Mouse (Mus musculus): Measurements from ENCODE around the gene Zbtb8a. TPM values are rescaled to one million over a fixed set of nuclear protein-coding genes. Genes with fewer than 3 reads are reported as not detected.

Zbtb8a gene
- polyA plus RNA-seq, 1 experiment: 5.0 TPM

GRCm38 (mm10) chr4:129335216-129336074 is 42.5 kb downstream of the Zbtb8a start, which contains the start of the genes Rbbp4 and Zbtb8os:
Gene Rbbp4 (minus strand): TSS chr4:129335370.
Gene Zbtb8os (plus strand): TSS chr4:129335695.
- no peaks in the 10 kb centered on the region for H3K27me3 ChIP-seq (ENCODE audit: control insufficient read depth, insufficient read depth, low read length)
- H3K27ac ChIP-seq (ENCODE audit: insufficient read depth, low read depth, low read length): peak within 1 kb of the TSS; percentile 99
- under 1% methylated on average over 73 of the region's 73 CpGs for WGBS
- TF ChIP-seq CTCF (IDR thresholded peaks at IDR 0.05; ENCODE audit: extremely low read depth, insufficient read length, insufficient replicate concordance, low read depth, low read length): no peak
- peak; percentile 60 for TF ChIP-seq POLR2A (IDR thresholded peaks at IDR 0.05; ENCODE audit: low read depth, low read length)
- no peaks in the 10 kb centered on the region; the same call in 1 of the 2 replicates for H3K4me1 ChIP-seq (ENCODE audit: control insufficient read depth, insufficient read depth, insufficient read length, low read length)
- peaks cover 2% of the 10 kb centered on the region; the same call in 1 of the 2 replicates for H3K36me3 ChIP-seq (ENCODE audit: control insufficient read depth, insufficient read depth, low read length)
- peak within 1 kb of the TSS; percentile 73 for H3K4me3 ChIP-seq (ENCODE audit: low read depth, low read length)

GRCm38 (mm10) chr4:129334677-129335215 is 43.2 kb downstream of the Zbtb8a start:
- under 1% methylated on average over 62 of the region's 62 CpGs for WGBS
- Histone ChIP-seq H3K4me1 (ENCODE audit: control insufficient read depth, insufficient read depth, insufficient read length, low read length) (no peaks in the 10 kb centered on the region; the same call in 1 of the 2 replicates), H3K36me3 (ENCODE audit: control insufficient read depth, insufficient read depth, low read length) (peaks cover 2% of the 10 kb centered on the region; the same call in 1 of the 2 replicates), H3K27ac (ENCODE audit: insufficient read depth, low read depth, low read length) (peak overlapping the region; percentile 70), H3K4me3 (ENCODE audit: low read depth, low read length) (peak overlapping the region; percentile 73), H3K27me3 (ENCODE audit: control insufficient read depth, insufficient read depth, low read length) (no peaks in the 10 kb centered on the region)
- TF ChIP-seq CTCF (IDR thresholded peaks at IDR 0.05; ENCODE audit: extremely low read depth, insufficient read length, insufficient replicate concordance, low read depth, low read length): no peak
- no peak for TF ChIP-seq POLR2A (IDR thresholded peaks at IDR 0.05; ENCODE audit: low read depth, low read length)

DNA sequence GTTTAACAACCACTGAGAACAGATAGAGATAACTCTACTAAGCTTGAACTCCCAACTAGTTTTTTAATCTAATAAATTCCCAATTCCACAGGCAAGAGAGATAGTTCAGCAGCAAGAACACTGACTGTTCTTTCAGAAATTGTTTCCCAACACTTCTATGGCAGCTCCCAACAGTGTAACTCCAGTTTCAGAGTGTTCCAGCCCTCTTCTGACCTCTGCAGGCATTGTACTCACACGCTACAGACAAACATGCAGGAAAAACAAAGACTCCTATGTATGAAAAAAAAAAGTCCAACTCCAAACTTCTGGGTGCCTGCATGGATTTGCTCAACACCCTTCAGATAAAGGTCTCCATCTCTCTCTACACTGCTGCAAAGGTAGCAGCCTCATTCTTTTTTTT is 45.1 kb downstream of the Zbtb8a start:
- Histone ChIP-seq H3K4me1 (ENCODE audit: control insufficient read depth, insufficient read depth, insufficient read length, low read length) (no peaks in the 10 kb centered on the region; the same call in 1 of the 2 replicates), H3K27me3 (ENCODE audit: control insufficient read depth, insufficient read depth, low read length) (no peaks in the 10 kb centered on the region), H3K36me3 (ENCODE audit: control insufficient read depth, insufficient read depth, low read length) (peaks cover 12% of the 10 kb centered on the region), H3K4me3 (ENCODE audit: low read depth, low read length) (no peak overlapping the region), H3K27ac (ENCODE audit: insufficient read depth, low read depth, low read length) (no peak overlapping the region)
- 31% methylated on average over 1 of the region's 1 CpGs for WGBS
- TF ChIP-seq POLR2A (IDR thresholded peaks at IDR 0.05; ENCODE audit: low read depth, low read length) (no peak), CTCF (IDR thresholded peaks at IDR 0.05; ENCODE audit: extremely low read depth, insufficient read length, insufficient replicate concordance, low read depth, low read length) (no peak)

DNA sequence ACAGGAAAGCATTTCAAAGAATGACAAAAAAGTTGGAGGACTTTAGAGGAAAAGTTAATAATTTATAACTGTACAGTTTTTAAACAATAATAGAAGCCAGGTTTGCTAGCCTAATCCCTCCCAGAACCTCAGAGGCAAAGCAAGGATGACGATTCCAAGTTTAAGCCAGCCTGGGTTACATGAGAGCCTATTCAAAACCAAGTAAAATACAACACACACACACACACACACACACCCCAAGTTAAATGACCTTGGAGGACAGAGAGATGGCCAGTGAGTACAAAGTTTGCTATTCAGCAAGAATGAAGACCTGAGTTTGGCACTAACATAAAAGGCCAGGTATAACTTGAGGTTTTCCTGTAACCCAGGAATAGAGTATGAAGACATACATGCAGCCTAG is 51.7 kb downstream of the Zbtb8a start:
- H3K36me3 ChIP-seq (ENCODE audit: control insufficient read depth, insufficient read depth, low read length): peaks cover 32% of the 10 kb centered on the region
- WGBS: 45% methylated on average over 1 of the region's 1 CpGs
- H3K27me3 ChIP-seq (ENCODE audit: control insufficient read depth, insufficient read depth, low read length): no peaks in the 10 kb centered on the region
- no peaks in the 10 kb centered on the region for H3K4me1 ChIP-seq (ENCODE audit: control insufficient read depth, insufficient read depth, insufficient read length, low read length)
- H3K27ac ChIP-seq (ENCODE audit: insufficient read depth, low read depth, low read length): no peak overlapping the region
- no peak overlapping the region for H3K4me3 ChIP-seq (ENCODE audit: low read depth, low read length)
- TF ChIP-seq CTCF (IDR thresholded peaks at IDR 0.05; ENCODE audit: extremely low read depth, insufficient read length, insufficient replicate concordance, low read depth, low read length) (no peak), POLR2A (IDR thresholded peaks at IDR 0.05; ENCODE audit: low read depth, low read length) (no peak)

DNA sequence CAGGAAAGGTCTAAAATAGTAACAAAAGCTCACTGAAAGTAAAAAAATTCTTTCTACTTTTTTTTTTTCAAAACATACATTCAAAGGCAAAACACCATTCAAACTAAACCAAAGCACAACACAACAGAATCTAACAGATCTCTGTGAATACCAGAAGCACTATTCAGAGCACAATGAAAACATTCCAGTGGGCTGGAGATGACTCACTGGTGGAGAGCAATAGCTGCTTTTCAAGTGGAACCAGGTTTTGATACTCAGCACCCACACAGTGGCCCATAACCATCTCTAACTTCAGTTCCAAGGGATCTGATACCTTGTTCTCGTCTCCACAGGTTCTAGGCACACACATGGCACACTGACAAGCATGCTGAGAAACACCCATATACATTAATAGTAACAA is 53.2 kb downstream of the Zbtb8a start:
- H3K27ac ChIP-seq (ENCODE audit: insufficient read depth, low read depth, low read length): no peak overlapping the region
- WGBS: 54% methylated on average over 1 of the region's 1 CpGs
- H3K36me3 ChIP-seq (ENCODE audit: control insufficient read depth, insufficient read depth, low read length): peaks cover 44% of the 10 kb centered on the region
- H3K27me3 ChIP-seq (ENCODE audit: control insufficient read depth, insufficient read depth, low read length): no peaks in the 10 kb centered on the region
- TF ChIP-seq POLR2A (IDR thresholded peaks at IDR 0.05; ENCODE audit: low read depth, low read length) (no peak), CTCF (IDR thresholded peaks at IDR 0.05; ENCODE audit: extremely low read depth, insufficient read length, insufficient replicate concordance, low read depth, low read length) (no peak)
- no peaks in the 10 kb centered on the region for H3K4me1 ChIP-seq (ENCODE audit: control insufficient read depth, insufficient read depth, insufficient read length, low read length)
- no peak overlapping the region for H3K4me3 ChIP-seq (ENCODE audit: low read depth, low read length)

GRCm38 (mm10) chr4:129323491-129323890 is 54.4 kb downstream of the Zbtb8a start:
- 52% methylated on average over 1 of the region's 1 CpGs for WGBS
- TF ChIP-seq POLR2A (IDR thresholded peaks at IDR 0.05; ENCODE audit: low read depth, low read length) (no peak), CTCF (IDR thresholded peaks at IDR 0.05; ENCODE audit: extremely low read depth, insufficient read length, insufficient replicate concordance, low read depth, low read length) (no peak)
- no peaks in the 10 kb centered on the region for H3K4me1 ChIP-seq (ENCODE audit: control insufficient read depth, insufficient read depth, insufficient read length, low read length)
- H3K36me3 ChIP-seq (ENCODE audit: control insufficient read depth, insufficient read depth, low read length): peaks cover 47% of the 10 kb centered on the region
- no peak overlapping the region for H3K27ac ChIP-seq (ENCODE audit: insufficient read depth, low read depth, low read length)
- H3K4me3 ChIP-seq (ENCODE audit: low read depth, low read length): no peak overlapping the region
- no peaks in the 10 kb centered on the region for H3K27me3 ChIP-seq (ENCODE audit: control insufficient read depth, insufficient read depth, low read length)

DNA sequence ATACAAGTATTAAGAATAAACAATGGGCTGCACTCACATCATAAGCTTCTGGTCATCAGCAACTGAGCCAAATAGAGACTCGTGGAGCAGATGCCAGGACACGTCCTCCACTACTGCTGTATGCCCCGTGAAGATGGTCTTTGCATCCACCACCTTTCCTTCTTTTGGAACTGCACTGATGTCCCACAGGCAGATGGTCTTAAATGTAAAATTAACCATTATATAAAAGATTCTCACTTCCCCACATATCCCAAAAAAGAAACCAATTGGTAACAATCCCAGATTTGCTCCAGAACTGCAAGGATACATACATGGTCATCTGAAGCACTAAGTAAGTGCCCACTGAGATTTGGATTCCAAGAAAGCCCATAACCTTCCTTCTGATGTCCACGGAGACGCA is 55.9 kb downstream of the Zbtb8a start:
- H3K4me1 ChIP-seq (ENCODE audit: control insufficient read depth, insufficient read depth, insufficient read length, low read length): no peaks in the 10 kb centered on the region
- WGBS: 87% methylated on average over 5 of the region's 5 CpGs
- peaks cover 48% of the 10 kb centered on the region for H3K36me3 ChIP-seq (ENCODE audit: control insufficient read depth, insufficient read depth, low read length)
- H3K27me3 ChIP-seq (ENCODE audit: control insufficient read depth, insufficient read depth, low read length): no peaks in the 10 kb centered on the region
- H3K27ac ChIP-seq (ENCODE audit: insufficient read depth, low read depth, low read length): no peak overlapping the region
- TF ChIP-seq POLR2A (IDR thresholded peaks at IDR 0.05; ENCODE audit: low read depth, low read length) (no peak), CTCF (IDR thresholded peaks at IDR 0.05; ENCODE audit: extremely low read depth, insufficient read length, insufficient replicate concordance, low read depth, low read length) (no peak)
- no peak overlapping the region for H3K4me3 ChIP-seq (ENCODE audit: low read depth, low read length)

Data from small intestine, adult 2 months (tissue).